Mouse (Mus musculus) heart, embryonic 14.5 days (tissue): ENCODE results near the gene Fosl2. TPM values are rescaled to one million over a fixed set of nuclear protein-coding genes. Genes with fewer than 3 reads are reported as not detected.
"Not testable (repeated sequence)": the region's sequence is repeated elsewhere in the genome, so short reads cannot be mapped to it uniquely, and the experiment has no call there.

Experiments
- ATAC-seq: fragments of 200-750 bp; cut with Nextera tagmentation; 2 replicates; pipeline ENCODE4 v1.8.0; 2017; ENCODE audit warnings: low read depth, moderate TSS enrichment; ENCODE audit not compliant: insufficient number of reproducible peaks, insufficient read depth, low FRiP score
- H3K27ac ChIP-seq, 2 experiments: fragments of 200-500 bp in 1 of 2; fragments of 300-500 bp in 1 of 2; sonication (generic) in 1 of 2; replicated peaks in 1 of 2; 2 replicates each; pipeline ENCODE4 v1.5.1; 2012 to 2014; ENCODE audit warnings: low read depth in 2 of 2, low read length in 2 of 2, control low read depth in 1 of 2, mild to moderate bottlenecking in 1 of 2, mixed read lengths in 1 of 2; ENCODE audit not compliant: control insufficient read depth in 1 of 2, insufficient read depth in 1 of 2
- H3K27me3 ChIP-seq: fragments of 300-500 bp; sonication (generic); 2 replicates; pipeline ENCODE4 v1.6.1; 2014; ENCODE audit warnings: mild to moderate bottlenecking, low read length, control low read depth; ENCODE audit not compliant: control insufficient read depth, insufficient read depth
- H3K36me3 ChIP-seq: fragments of 300-500 bp; sonication (generic); 2 replicates; pipeline ENCODE4 v1.6.1; 2014; ENCODE audit warnings: mild to moderate bottlenecking, control low read depth, low read length, mixed read lengths; ENCODE audit not compliant: control insufficient read depth, insufficient read depth
- H3K4me1 ChIP-seq, 2 experiments: fragments of 200-500 bp in 1 of 2; fragments of 300-500 bp in 1 of 2; sonication (generic) in 1 of 2; 2 replicates each; pipeline ENCODE4 v1.6.1; 2012 to 2014; ENCODE audit warnings: low read length in 2 of 2, control low read depth in 1 of 2, mixed read lengths in 1 of 2; ENCODE audit not compliant: control insufficient read depth in 2 of 2, insufficient read depth in 2 of 2
- H3K4me2 ChIP-seq: fragments of 300-500 bp; sonication (generic); 2 replicates; pipeline ENCODE4 v1.6.1; 2014; ENCODE audit warnings: mild to moderate bottlenecking, low read length
- H3K4me3 ChIP-seq, 2 experiments: fragments of 200-500 bp in 1 of 2; fragments of 300-500 bp in 1 of 2; sonication (generic) in 1 of 2; 2 replicates each; pipeline ENCODE4 v1.5.1; 2012 to 2014; ENCODE audit warnings: low read length in 2 of 2, mild to moderate bottlenecking in 2 of 2, control low read depth in 1 of 2, low read depth in 1 of 2, moderate library complexity in 1 of 2; ENCODE audit not compliant: control insufficient read depth in 1 of 2, insufficient read depth in 1 of 2
- H3K9ac ChIP-seq: fragments of 300-500 bp; sonication (generic); 2 replicates; pipeline ENCODE4 v1.6.1; 2014; ENCODE audit warnings: mild to moderate bottlenecking, low read length
- H3K9me3 ChIP-seq: fragments of 300-500 bp; sonication (generic); 2 replicates; pipeline ENCODE4 v1.6.1; 2016; ENCODE audit warnings: low read length, control low read depth; ENCODE audit not compliant: control insufficient read depth
- WGBS: fragments of 180-500 bp; shearing (Covaris S2); extraction: QIAGEN DNeasy Blood & Tissue Kit; methylation state at CpG from one replicate; pipeline ENCODE4 v1.1.7; 2014; 5-methylcytosine and 5-hydroxymethylcytosine counted together
- polyA plus RNA-seq: library from polyadenylated mRNA; unstranded; fragments of >200 nt; fragmentation: Nextera tagmentation; extraction: Ambion mirVana; gene quantifications from 2 replicates; pipeline ENCODE4 v1.2.1, GENCODE M21; 2014

The Fosl2 gene
- polyA plus RNA-seq, 1 experiment from 2014 or later, result 3.1 TPM

DNA sequence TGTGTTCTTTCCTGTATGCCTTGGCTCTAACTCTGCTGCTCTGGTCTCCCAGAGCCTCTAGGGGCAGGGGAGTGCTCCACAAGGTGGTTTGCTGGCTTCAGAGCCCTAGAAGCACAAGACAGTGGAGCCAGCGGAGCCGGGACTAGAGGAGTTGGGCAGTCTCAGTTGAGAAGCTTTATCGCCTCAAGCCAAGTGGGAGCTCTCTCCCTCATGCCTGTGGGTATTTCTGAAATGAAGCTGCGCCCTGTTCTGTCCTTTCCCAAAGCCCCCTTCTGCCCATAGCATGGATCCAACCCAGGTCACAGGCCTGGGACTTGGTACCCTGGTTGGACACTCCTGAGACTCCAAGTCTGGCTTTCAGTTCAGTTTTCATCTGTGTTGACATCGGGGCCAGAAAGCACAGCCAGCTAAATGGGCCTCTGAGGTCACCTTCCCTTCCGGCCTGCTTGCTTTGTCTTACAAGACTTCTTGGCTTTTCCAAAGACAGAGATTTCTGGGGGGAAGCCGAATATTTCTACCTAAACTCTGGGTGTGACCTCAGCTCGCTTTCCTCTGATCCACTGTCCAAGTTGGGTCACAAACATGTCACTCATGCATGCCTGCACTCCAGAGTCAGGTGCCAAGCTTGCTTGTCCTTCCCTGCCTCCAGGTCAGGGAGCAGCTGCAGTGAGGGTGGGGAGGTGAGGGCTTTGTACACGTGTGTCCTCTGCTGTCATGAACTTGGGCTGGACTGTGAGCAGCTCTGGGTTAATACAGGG lies 19.5 kb downstream of the Fosl2 start:
- no peak for ATAC-seq
- Histone ChIP-seq H3K9ac (no peak overlapping the region), H3K4me3 (no peak overlapping the region), H3K9me3 (no peaks in the 10 kb centered on the region), H3K27ac (no peak overlapping the region), H3K4me2 (no peak overlapping the region), H3K36me3 (peaks cover 64% of the 10 kb centered on the region), H3K27me3 (no peaks in the 10 kb centered on the region), H3K4me1 (peaks cover 4 to 5% of the 10 kb centered on the region in 2 experiments)
- WGBS, result 76% methylated on average over 9 of the region's 9 CpGs

DNA sequence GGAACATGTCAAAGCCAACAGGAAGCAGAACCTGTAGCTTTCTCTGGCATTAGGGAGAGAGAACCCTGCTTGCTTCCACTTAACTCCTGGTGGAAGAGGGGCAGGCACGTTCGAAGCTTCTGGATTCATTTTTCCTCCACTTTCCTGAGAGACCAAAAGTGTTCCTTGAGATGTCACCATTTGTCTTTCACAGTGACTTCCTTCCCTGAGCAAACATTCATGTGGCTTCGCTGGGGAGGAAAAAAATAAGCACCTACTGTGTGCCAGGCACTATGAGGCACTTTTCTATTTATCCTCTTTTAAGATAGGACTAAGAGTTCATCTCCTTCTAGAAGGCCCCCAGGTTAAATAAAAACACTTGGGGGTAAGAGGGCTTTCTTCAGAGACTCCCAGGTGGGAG lies 20.3 kb downstream of the Fosl2 start:
- Histone ChIP-seq H3K27me3 (no peaks in the 10 kb centered on the region), H3K36me3 (peaks cover 56% of the 10 kb centered on the region), H3K4me3 (no peak overlapping the region), H3K27ac (no peak overlapping the region), H3K9ac (no peak overlapping the region), H3K9me3 (no peaks in the 10 kb centered on the region), H3K4me2 (no peak overlapping the region), H3K4me1 (peaks cover 6 to 14% of the 10 kb centered on the region in 2 experiments)
- 90% methylated on average over 3 of the region's 3 CpGs for WGBS
- no peak for ATAC-seq

DNA sequence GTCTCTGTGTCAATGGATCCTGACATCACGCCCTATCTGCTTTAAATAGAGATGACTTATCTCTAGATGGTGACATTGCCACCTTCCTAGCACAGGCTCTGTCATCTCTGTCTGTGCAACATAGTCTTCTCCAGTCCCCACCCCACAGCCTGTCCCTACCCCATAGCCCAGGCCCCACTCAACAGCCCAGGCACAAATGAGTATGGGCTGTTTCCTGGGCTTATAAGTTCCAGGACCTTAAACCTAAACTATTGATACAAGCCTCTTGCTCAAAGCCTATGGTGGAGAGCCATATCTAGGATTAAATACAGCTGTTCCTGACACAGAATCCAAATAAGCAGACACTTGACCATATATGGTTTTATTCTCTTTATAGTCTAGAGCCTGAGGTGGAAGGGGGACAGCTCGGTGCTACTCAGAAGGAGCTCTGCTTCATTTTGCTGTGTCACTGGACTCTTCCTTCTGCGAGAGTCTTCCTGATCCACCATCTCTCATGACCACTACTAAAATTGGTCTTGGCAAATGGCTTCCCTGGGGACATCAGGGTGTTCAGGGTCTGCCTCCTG lies 28.0 kb downstream of the Fosl2 start:
- Histone ChIP-seq H3K36me3 (no peaks in the 10 kb centered on the region), H3K27me3 (no peaks in the 10 kb centered on the region), H3K4me3 (no peak overlapping the region), H3K27ac (no peak overlapping the region), H3K9me3 (no peaks in the 10 kb centered on the region), H3K4me1 (peaks cover 8 to 15% of the 10 kb centered on the region in 2 experiments), H3K4me2 (no peak overlapping the region), H3K9ac (no peak overlapping the region)
- 71% methylated on average over 3 of the region's 3 CpGs for WGBS
- no peak for ATAC-seq

DNA sequence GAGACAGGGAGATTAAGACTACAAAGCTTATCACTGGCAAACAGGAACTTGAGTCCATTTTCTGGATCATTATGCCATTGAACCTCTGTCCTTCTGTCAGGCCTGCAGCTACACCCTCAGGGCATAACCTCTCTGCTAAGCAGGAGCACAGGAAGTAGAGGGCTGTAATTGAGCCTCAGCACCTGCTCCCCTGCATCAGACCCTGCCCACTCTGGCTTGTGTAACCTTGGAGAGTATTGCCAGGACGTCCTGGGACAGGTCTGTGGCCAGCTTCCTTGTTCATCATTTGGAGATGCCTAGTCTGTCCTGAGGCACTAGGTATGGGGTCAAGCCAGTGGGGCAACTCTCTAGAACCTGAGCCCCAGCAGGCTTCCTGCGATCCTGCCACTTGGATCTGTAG lies 36.6 kb downstream of the Fosl2 start:
- H3K4me2 ChIP-seq, result no peak overlapping the region
- H3K4me3 ChIP-seq, result no peak overlapping the region
- 80% methylated on average over 2 of the region's 2 CpGs for WGBS
- H3K27ac ChIP-seq, result no peak overlapping the region
- no peaks in the 10 kb centered on the region for H3K27me3 ChIP-seq
- no peak overlapping the region for H3K9ac ChIP-seq
- H3K4me1 ChIP-seq, result no peaks in the 10 kb centered on the region
- H3K9me3 ChIP-seq, result no peaks in the 10 kb centered on the region
- ATAC-seq, result no peak
- H3K36me3 ChIP-seq, result no peaks in the 10 kb centered on the region

DNA sequence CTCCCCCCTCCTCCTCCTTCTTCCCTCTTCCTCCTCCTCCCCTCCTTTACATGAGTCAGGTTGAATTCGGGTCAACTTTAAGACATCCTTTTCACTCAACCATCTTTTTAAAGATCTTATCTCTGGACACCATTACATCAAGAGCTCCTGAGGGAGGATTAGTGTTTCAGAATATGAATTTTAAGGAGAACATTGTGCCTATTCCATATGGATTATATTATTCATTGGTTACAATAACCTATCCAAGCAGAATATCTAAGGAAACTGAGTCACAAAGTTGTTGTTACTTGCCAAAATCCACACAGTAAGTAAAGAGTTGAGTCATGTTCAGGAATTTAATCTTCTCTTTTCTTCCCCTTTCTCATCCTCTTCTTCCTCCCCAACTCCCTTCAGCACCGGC lies 41.2 kb downstream of the Fosl2 start:
- Histone ChIP-seq H3K9me3 (no peaks in the 10 kb centered on the region), H3K36me3 (no peaks in the 10 kb centered on the region), H3K9ac (no peak overlapping the region), H3K4me3 (no peak overlapping the region), H3K4me1 (no peaks in the 10 kb centered on the region), H3K27ac (no peak overlapping the region), H3K27me3 (no peaks in the 10 kb centered on the region), H3K4me2 (no peak overlapping the region)
- WGBS, result 41% methylated on average over 2 of the region's 2 CpGs
- ATAC-seq, result no peak

DNA sequence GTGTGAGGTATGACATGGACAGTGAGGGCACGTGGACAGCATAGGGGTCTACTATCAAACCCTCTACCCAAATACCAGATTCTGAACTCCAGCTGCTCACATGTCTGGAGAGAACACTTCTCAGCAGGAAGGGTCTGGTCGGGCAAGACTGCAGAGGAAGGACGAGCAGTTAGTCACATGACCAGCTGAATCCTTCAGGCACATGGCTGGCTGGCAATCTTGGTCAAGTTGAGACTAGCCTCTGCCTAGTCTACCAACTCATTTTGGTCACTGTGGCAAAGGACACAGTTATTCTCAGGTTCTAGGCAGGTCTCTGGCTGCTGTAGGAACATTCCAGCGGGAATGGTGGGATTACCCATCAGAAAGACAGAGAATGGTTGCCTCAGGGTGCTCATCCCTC lies 42.1 kb downstream of the Fosl2 start:
- ATAC-seq, result no peak

DNA sequence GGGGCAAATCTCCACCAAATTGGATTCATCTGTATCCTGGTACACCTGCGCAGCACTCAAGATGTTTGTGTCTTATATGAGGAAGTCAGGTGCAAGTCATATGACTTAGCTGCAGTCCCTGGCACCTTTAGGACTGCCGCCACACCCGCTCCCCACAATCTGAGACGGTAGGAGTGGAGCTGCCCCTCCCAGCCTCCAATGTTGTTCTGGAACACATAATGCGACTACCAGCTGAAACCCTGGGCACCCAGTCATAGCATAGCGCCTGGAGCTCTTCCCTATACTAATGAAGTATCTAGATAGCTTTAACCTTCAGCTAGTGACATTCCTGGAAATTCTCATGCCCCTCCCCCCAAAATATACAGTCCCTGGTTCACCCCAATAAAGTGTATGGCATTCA lies 43.1 kb downstream of the Fosl2 start:
- not testable (repeated sequence) for H3K9ac ChIP-seq, H3K36me3 ChIP-seq, H3K27ac ChIP-seq, H3K4me1 ChIP-seq, ATAC-seq, H3K4me2 ChIP-seq, H3K9me3 ChIP-seq, H3K4me3 ChIP-seq, H3K27me3 ChIP-seq
- WGBS, result 72% methylated on average over 5 of the region's 6 CpGs

More for the DNA sequence above, 42.1 kb downstream of the Fosl2 start:
- 63% methylated on average over 4 of the region's 4 CpGs for WGBS
- Histone ChIP-seq H3K9ac (no peak overlapping the region), H3K9me3 (no peaks in the 10 kb centered on the region), H3K4me3 (no peak overlapping the region), H3K27me3 (no peaks in the 10 kb centered on the region), H3K27ac (no peak overlapping the region), H3K36me3 (no peaks in the 10 kb centered on the region), H3K4me1 (no peaks in the 10 kb centered on the region), H3K4me2 (no peak overlapping the region)
